Mouse (Mus musculus): ENCODE results near the gene Slc26a5. TPM values are rescaled to one million over a fixed set of nuclear protein-coding genes. Genes with fewer than 3 reads are reported as not detected.

Slc26a5 gene
- polyA plus RNA-seq (2012; rRNA removed; ENCODE audit: low replicate concordance): not detected in 2 replicates

DNA sequence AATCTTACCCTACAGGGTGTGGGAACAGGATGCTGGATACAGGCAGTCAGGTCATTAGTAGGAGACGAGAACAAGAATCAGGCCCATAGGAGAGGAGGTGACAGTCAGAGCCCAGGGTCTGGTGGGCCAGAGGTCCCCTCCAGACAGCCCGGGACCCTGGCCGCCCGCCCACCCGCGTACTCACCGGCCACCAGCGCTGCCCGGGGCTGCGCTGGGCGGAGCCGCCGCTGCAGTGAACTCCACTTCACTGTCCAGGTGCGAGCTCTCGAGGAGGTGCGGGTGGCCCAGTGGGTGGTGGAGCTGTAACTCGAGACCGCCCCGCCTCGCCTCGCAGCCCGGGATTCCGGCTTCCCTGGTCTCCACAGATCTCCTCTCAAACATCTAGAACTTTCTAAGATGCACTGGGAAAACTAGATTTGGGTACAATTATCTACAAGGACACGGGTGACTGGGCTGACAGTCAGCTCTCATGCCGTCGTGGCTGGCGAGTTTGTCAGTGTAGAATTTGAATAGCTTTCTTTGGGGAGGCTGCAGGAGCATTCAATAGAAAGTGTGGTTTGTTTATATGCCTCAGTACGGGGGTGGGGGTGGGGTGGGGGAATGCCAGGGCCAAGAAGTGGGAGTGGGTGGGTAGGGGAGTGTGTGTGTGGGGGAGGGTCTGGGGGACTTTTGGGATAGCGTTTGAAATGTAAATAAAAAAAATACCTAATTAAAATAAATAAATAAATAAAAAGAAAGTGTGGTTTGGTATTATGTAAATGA, at the start of gene Slc26a5:
Gene Slc26a5, minus strand, starts transcription at position 259 of the 762 bp plus-strand sequence.

DNA sequence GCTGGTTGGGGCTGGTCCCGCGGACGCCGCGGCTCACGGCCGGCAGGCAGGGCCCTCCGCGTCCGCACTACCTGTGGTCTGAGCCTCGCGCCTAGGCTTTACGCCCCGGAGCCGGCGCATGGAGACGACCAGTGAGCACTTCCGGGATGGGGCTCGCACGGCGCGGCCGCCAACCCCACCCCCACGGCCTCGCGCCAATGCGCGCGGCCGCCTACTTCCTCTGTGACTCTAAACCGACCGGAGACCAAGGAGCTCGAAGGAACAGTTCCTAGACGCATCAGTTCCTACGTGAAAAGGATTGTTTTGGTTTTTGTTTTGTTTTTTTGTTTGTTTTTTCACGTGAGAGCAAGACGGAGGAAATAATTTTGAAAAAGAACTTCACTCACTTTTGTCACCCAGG, 80.4 kb downstream of the Slc26a5 start, which contains the start of the genes Dnajc2 and Psmc2:
Gene Dnajc2, minus strand, starts transcription at position 199 of the 400 bp plus-strand sequence.
Gene Psmc2, plus strand, starts transcription at position 231 of the 400 bp plus-strand sequence.

Other genes starting within 250 kb of the Slc26a5 start
- 0.05 TPM in 1 of 2 replicates, not detected in the other for gene Fbxl13, start 220.0 kb downstream of the Slc26a5 start, polyA plus RNA-seq (2012; rRNA removed; ENCODE audit: low replicate concordance)
- 83.4 and 197 TPM in 2 replicates for gene Armc10, start 219.8 kb downstream of the Slc26a5 start, polyA plus RNA-seq (2012; rRNA removed; ENCODE audit: low replicate concordance)
- 0.69 and 2.1 TPM in 2 replicates for gene Napepld, start 164.2 kb downstream of the Slc26a5 start, polyA plus RNA-seq (2012; rRNA removed; ENCODE audit: low replicate concordance)
- 9.3 and 11.6 TPM in 2 replicates for gene Pmpcb, start 128.5 kb downstream of the Slc26a5 start, polyA plus RNA-seq (2012; rRNA removed; ENCODE audit: low replicate concordance)
- gene Dnajc2, start 80.4 kb downstream of the Slc26a5 start, polyA plus RNA-seq (2012; rRNA removed; ENCODE audit: low replicate concordance): 11.7 and 20.8 TPM in 2 replicates
- 5.0 and 5.6 TPM in 2 replicates for gene Psmc2, start 80.3 kb downstream of the Slc26a5 start, polyA plus RNA-seq (2012; rRNA removed; ENCODE audit: low replicate concordance)

Data from duodenum, adult 2 months (tissue).